Mouse (Mus musculus) CH12.LX (cell line): Measurements from ENCODE around the gene Pmepa1. TPM values are rescaled to one million over a fixed set of nuclear protein-coding genes. Genes with fewer than 3 reads are reported as not detected.
A peak's percentile ranks its signal among the peaks of the same experiment; 100 is the strongest.

Experiments used
- DNase-seq: peaks from one replicate; pipeline ENCODE4 v3.0.0-alpha.2; 2013; ENCODE audit errors: extremely low read depth
- H3K27ac ChIP-seq: 2 replicates; pipeline ENCODE4 v1.5.1; 2012; ENCODE audit warnings: low read depth, mild to moderate bottlenecking, control low read depth, moderate library complexity; ENCODE audit not compliant: insufficient read depth
- H3K27me3 ChIP-seq: replicated peaks from 2 replicates; pipeline ENCODE3; 2012; ENCODE audit warnings: inconsistent platforms
- H3K36me3 ChIP-seq, 2 experiments: replicated peaks in 1 of 2; 2 replicates each; pipeline versions ENCODE3 to v1.6.1; 2012; ENCODE audit warnings: inconsistent platforms in 1 of 2, low read length in 1 of 2, mild to moderate bottlenecking in 1 of 2, mixed read lengths in 1 of 2, moderate library complexity in 1 of 2; ENCODE audit not compliant: control insufficient read depth in 1 of 2, insufficient read depth in 1 of 2
- H3K4me1 ChIP-seq, 2 experiments: 2 replicates each; pipeline ENCODE4 v1.6.1; 2012; ENCODE audit warnings: inconsistent platforms in 1 of 2, moderate library complexity in 1 of 2; ENCODE audit not compliant: insufficient read depth in 2 of 2, control insufficient read depth in 1 of 2
- H3K4me2 ChIP-seq: 2 replicates; pipeline ENCODE4 v1.6.1; 2012; ENCODE audit warnings: low read depth, mild to moderate bottlenecking, control low read depth; ENCODE audit not compliant: poor library complexity, insufficient read depth, severe bottlenecking
- H3K4me3 ChIP-seq, 3 experiments: fragments of 150-350 bp in 1 of 3; sonication (generic) in 1 of 3; replicated peaks in 1 of 3; 2 replicates each; pipeline versions ENCODE3 to v1.5.1; 2011 to 2012; ENCODE audit warnings: low read depth in 2 of 3, low read length in 2 of 3, mild to moderate bottlenecking in 2 of 3, moderate library complexity in 2 of 3, control low read depth in 1 of 3, improper control_type of control experiment in 1 of 3, inconsistent platforms in 1 of 3, mixed read lengths in 1 of 3; ENCODE audit not compliant: poor library complexity in 1 of 3
- H3K79me2 ChIP-seq: replicated peaks from 2 replicates; pipeline ENCODE4 v1.6.1; 2012; ENCODE audit warnings: mild to moderate bottlenecking, moderate library complexity; ENCODE audit not compliant: control insufficient read depth, poor library complexity, insufficient read depth, severe bottlenecking; ENCODE audit errors: extremely low read depth
- H3K9ac ChIP-seq: 2 replicates; pipeline ENCODE4 v1.6.1; 2012; ENCODE audit warnings: low read depth, mild to moderate bottlenecking, control low read depth, moderate library complexity; ENCODE audit not compliant: insufficient read depth
- H3K9me3 ChIP-seq: replicated peaks from 2 replicates; pipeline ENCODE3; 2012; ENCODE audit warnings: low read length, inconsistent platforms, mixed read lengths
- BHLHE40 ChIP-seq: IDR thresholded peaks from 2 replicates; pipeline ENCODE4 v1.6.1; 2011; ENCODE audit warnings: mild to moderate bottlenecking, low read depth, low read length, improper control_type of control experiment
- CHD2 ChIP-seq: IDR thresholded peaks from 2 replicates; pipeline ENCODE4 v1.6.1; 2011; ENCODE audit warnings: low read length, improper control_type of control experiment
- CTCF ChIP-seq, 2 experiments: IDR thresholded peaks in 1 of 2; conservative IDR thresholded peaks in 1 of 2; 2 replicates each; pipeline ENCODE4 v1.5.1; 2011 to 2012; ENCODE audit warnings: low read depth in 2 of 2, low read length in 2 of 2, improper control_type of control experiment in 1 of 2, inconsistent platforms in 1 of 2, mild to moderate bottlenecking in 1 of 2, moderate library complexity in 1 of 2
- ELF1 ChIP-seq: IDR thresholded peaks from 2 replicates; pipeline ENCODE4 v1.6.1; 2014; ENCODE audit warnings: low read depth, mild to moderate bottlenecking, inconsistent platforms, low read length, improper control_type of control experiment
- EP300 ChIP-seq: IDR thresholded peaks from 2 replicates; pipeline ENCODE4 v1.6.1; 2011; ENCODE audit warnings: low read length, improper control_type of control experiment
- ETS1 ChIP-seq: conservative IDR thresholded peaks from 2 replicates; pipeline ENCODE4 v1.6.1; 2012; ENCODE audit warnings: low read depth, mild to moderate bottlenecking, inconsistent platforms, low read length, improper control_type of control experiment, moderate library complexity
- GABPA ChIP-seq: IDR thresholded peaks from 2 replicates; pipeline ENCODE4 v1.6.1; 2012; ENCODE audit warnings: low read depth, low read length, improper control_type of control experiment, inconsistent platforms; ENCODE audit not compliant: insufficient replicate concordance
- HCFC1 ChIP-seq: IDR thresholded peaks from 2 replicates; pipeline ENCODE4 v1.6.1; 2012; ENCODE audit warnings: low read depth, mild to moderate bottlenecking, inconsistent platforms, low read length, improper control_type of control experiment
- IRF4 ChIP-seq: IDR thresholded peaks from 2 replicates; pipeline ENCODE4 v1.6.1; 2014; ENCODE audit warnings: low read depth, mild to moderate bottlenecking, inconsistent platforms, low read length, improper control_type of control experiment
- JUN ChIP-seq: IDR thresholded peaks from 2 replicates; pipeline ENCODE4 v1.6.1; 2011; ENCODE audit warnings: low read depth, mild to moderate bottlenecking, low read length, improper control_type of control experiment, moderate library complexity; ENCODE audit not compliant: insufficient read depth
- JUND ChIP-seq: conservative IDR thresholded peaks from 2 replicates; pipeline ENCODE4 v1.6.1; 2011; ENCODE audit warnings: low read depth, low read length, improper control_type of control experiment
- MAX ChIP-seq: IDR thresholded peaks from 2 replicates; pipeline ENCODE4 v1.6.1; 2011; ENCODE audit warnings: low read length, improper control_type of control experiment
- NELFE ChIP-seq: IDR thresholded peaks from 2 replicates; pipeline ENCODE4 v1.6.1; 2011; ENCODE audit warnings: low read depth, low read length, improper control_type of control experiment
- NRF1 ChIP-seq: IDR thresholded peaks from 2 replicates; pipeline ENCODE4 v1.6.1; 2014; ENCODE audit warnings: low read depth, mild to moderate bottlenecking, inconsistent platforms, low read length, improper control_type of control experiment, moderate library complexity
- POLR2A ChIP-seq: IDR thresholded peaks from 2 replicates; pipeline ENCODE4 v1.6.1; 2011; ENCODE audit warnings: low read depth, mild to moderate bottlenecking, improper control_type of control experiment, low read length
- POLR2AphosphoS2 ChIP-seq: IDR thresholded peaks from 2 replicates; pipeline ENCODE4 v1.6.1; 2011; ENCODE audit warnings: low read depth, low read length, improper control_type of control experiment
- RAD21 ChIP-seq: IDR thresholded peaks from 2 replicates; pipeline ENCODE4 v1.6.1; 2011; ENCODE audit warnings: low read depth, mild to moderate bottlenecking, low read length, improper control_type of control experiment, moderate library complexity
- SIN3A ChIP-seq: IDR thresholded peaks from 2 replicates; pipeline ENCODE4 v1.6.1; 2012; ENCODE audit warnings: low read length, improper control_type of control experiment, inconsistent platforms
- SMC3 ChIP-seq: IDR thresholded peaks from 2 replicates; pipeline ENCODE4 v1.6.1; 2011; ENCODE audit warnings: low read depth, low read length, improper control_type of control experiment
- TCF12 ChIP-seq: IDR thresholded peaks from 2 replicates; pipeline ENCODE4 v1.6.1; 2014; ENCODE audit warnings: low read depth, mild to moderate bottlenecking, inconsistent platforms, low read length, improper control_type of control experiment
- USF1 ChIP-seq: IDR thresholded peaks from 2 replicates; pipeline ENCODE4 v1.6.1; 2014; ENCODE audit warnings: low read depth, mild to moderate bottlenecking, inconsistent platforms, low read length, improper control_type of control experiment
- ZKSCAN1 ChIP-seq: IDR thresholded peaks from 2 replicates; pipeline ENCODE4 v1.6.1; 2012; ENCODE audit warnings: low read depth, inconsistent platforms, low read length, improper control_type of control experiment, borderline replicate concordance
- ZNF384 ChIP-seq: IDR thresholded peaks from 2 replicates; pipeline ENCODE4 v1.6.1; 2012; ENCODE audit warnings: low read depth, low read length, improper control_type of control experiment, inconsistent platforms
- dilution Hi-C: fragments of 300-500 bp; cut with MboI; formaldehyde crosslinking; loops from 2 replicates; pipeline ENCODE4 v1.14.3; 2020; ENCODE audit warnings: low sequenced_read_pairs; ENCODE audit not compliant: extremely low pct_unique_long_range_greater_than_20kb, extremely low pct_ligation_motif_present
- in situ Hi-C: fragments of 300-500 bp; cut with MboI; formaldehyde crosslinking; loops from 3 replicates; pipeline ENCODE4 v1.14.3; 2019; ENCODE audit warnings: low sequenced_read_pairs, low pct_ligation_motif_present, low pct_unique_long_range_greater_than_20kb, mixed read lengths
- polyA plus RNA-seq: library from polyadenylated mRNA; unstranded; fragments of >175 nt; gene quantifications from 2 replicates; pipeline ENCODE4 v1.2.1, GENCODE M21; 2012; ENCODE audit warnings: low read depth; ENCODE audit not compliant: insufficient read length
- total RNA-seq, 2 experiments: library from RNA; depleted of rRNA; stranded (reverse); fragments of 300-350 nt in 1 of 2; fragments of >200 nt in 1 of 2; gene quantifications; 2 replicates each; pipeline ENCODE4 v1.2.3; 2012 to 2014

The Pmepa1 gene
- total and polyA plus RNA-seq, 3 experiments: 1.6 to 11.8 (median 9.9) TPM

GRCm38 (mm10) chr2:173180721-173181388 is 95.5 kb downstream of the Pmepa1 start:
- Histone ChIP-seq H3K9ac (no peak overlapping the region), H3K79me2 (no peaks in the 10 kb centered on the region), H3K27ac (no peak overlapping the region), H3K4me3 (no peak overlapping the region), H3K9me3 (peaks cover 3% of the 10 kb centered on the region), H3K36me3 (no peaks in the 10 kb centered on the region), H3K27me3 (peaks cover 81% of the 10 kb centered on the region), H3K4me2 (no peak overlapping the region), H3K4me1 (peaks cover 10 to 38% of the 10 kb centered on the region in 2 experiments)
- no peak for TF ChIP-seq RAD21
- TF ChIP-seq CHD2: no peak
- TF ChIP-seq POLR2AphosphoS2: no peak
- TF ChIP-seq NELFE: no peak
- TF ChIP-seq MAX: no peak
- peak; percentile 68 for TF ChIP-seq BHLHE40
- TF ChIP-seq ZNF384: no peak
- peak; percentile 24; the same call in 1 of the 2 replicates for TF ChIP-seq ETS1
- TF ChIP-seq POLR2A: no peak
- TF ChIP-seq USF1: no peak
- no peak for DNase-seq
- dilution Hi-C loops: no loop called here
- in situ Hi-C loops: loop anchor here (5.0 to 25.0 kb wide), 2 partner anchors 74 to 344 kb away; no protein-coding TSS in a partner anchor

DNA sequence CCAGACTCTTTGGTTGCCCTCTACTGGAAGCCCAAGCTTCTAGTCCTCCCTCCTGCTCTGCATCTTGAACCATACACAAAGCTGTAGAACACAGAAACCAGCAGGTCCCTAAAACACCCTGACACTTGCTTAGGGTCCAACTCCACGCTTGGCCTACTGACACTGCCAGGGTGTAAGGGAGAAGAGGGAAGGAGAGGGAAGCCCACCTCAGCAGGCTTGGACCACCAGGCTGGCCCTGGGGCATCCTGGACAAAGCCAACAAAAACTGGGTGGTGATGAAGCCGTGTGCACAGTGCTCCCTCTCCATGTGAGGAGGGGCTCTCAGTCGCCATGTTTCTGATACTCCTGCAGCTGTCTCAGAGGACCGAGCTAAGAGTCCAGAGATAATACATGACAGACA is 96.3 kb downstream of the Pmepa1 start:
- no peak overlapping the region for H3K4me3 ChIP-seq
- H3K4me1 ChIP-seq: peaks cover 10 to 29% of the 10 kb centered on the region in 2 experiments
- no peak overlapping the region for H3K27ac ChIP-seq
- 0 out of 4 replicates have a peak, but pooled peaks of 1 of the 2 experiments have one; percentile 15 for TF ChIP-seq CTCF (conservative IDR thresholded peaks at IDR 0.05 in 1 of 2, IDR thresholded peaks at IDR 0.05 in 1 of 2; ENCODE audit: low read depth in 2 of 2, low read length in 2 of 2)
- TF ChIP-seq SIN3A: no peak
- H3K79me2 ChIP-seq: no peaks in the 10 kb centered on the region
- no peak overlapping the region for H3K9ac ChIP-seq
- H3K4me2 ChIP-seq: no peak overlapping the region
- in situ Hi-C loops (loop anchor here (5.0 to 25.0 kb wide), 2 partner anchors 73 to 343 kb away; no protein-coding TSS in a partner anchor), dilution Hi-C loops (no loop called here)
- H3K36me3 ChIP-seq: no peaks in the 10 kb centered on the region
- H3K27me3 ChIP-seq: peaks cover 75% of the 10 kb centered on the region
- DNase-seq: no peak
- peaks cover 9% of the 10 kb centered on the region for H3K9me3 ChIP-seq

DNA sequence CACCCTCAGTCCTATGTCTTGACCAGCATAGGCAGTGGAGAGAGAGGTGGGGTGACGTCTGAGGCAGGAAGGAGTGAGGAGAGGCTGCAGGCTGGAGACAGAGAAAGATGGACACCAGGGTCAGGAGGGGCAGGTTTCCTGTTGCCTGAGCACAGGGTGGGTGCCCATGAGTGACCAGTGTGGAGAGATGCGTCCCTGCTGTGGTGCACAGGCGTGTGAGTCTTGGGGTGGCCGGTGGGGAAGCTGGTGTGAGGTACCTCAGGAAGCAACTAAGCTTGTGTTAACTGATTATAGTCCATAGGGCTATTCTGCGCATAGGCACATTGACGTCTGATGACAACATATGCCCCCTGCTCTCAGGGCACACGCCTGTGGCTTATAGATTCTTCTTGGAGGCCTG is 97.3 kb downstream of the Pmepa1 start:
- Histone ChIP-seq H3K27me3 (peaks cover 72% of the 10 kb centered on the region), H3K79me2 (no peaks in the 10 kb centered on the region), H3K4me3 (no peak overlapping the region), H3K9me3 (peaks cover 9% of the 10 kb centered on the region), H3K36me3 (no peaks in the 10 kb centered on the region), H3K27ac (no peak overlapping the region), H3K9ac (no peak overlapping the region), H3K4me2 (no peak overlapping the region), H3K4me1 (peaks cover 10 to 22% of the 10 kb centered on the region in 2 experiments)
- in situ Hi-C loops: loop anchor here (5.0 to 25.0 kb wide), 2 partner anchors 342 to 373 kb away; no protein-coding TSS in a partner anchor
- dilution Hi-C loops: no loop called here
- no peak for DNase-seq
- TF ChIP-seq USF1 (no peak), RAD21 (no peak), POLR2A (no peak), JUND (no peak), IRF4 (no peak), NRF1 (no peak), ETS1 (no peak), BHLHE40 (no peak), ZKSCAN1 (no peak), SMC3 (no peak), ELF1 (no peak), JUN (no peak), GABPA (no peak), EP300 (no peak), TCF12 (no peak), CTCF (conservative IDR thresholded peaks at IDR 0.05 in 1 of 2, IDR thresholded peaks at IDR 0.05 in 1 of 2; ENCODE audit: low read depth in 2 of 2, low read length in 2 of 2) (no peak), HCFC1 (no peak), ZNF384 (no peak), MAX (no peak)
